Mouse (Mus musculus) neutrophil, adult 65 days (primary cell): Measurements from ENCODE around the gene Gm21292. TPM values are rescaled to one million over a fixed set of nuclear protein-coding genes. Genes with fewer than 3 reads are reported as not detected.

Experiments
- total RNA-seq: library from RNA; stranded (reverse); gene quantifications from 2 replicates; pipeline ENCODE4 v1.2.4, GENCODE M21; 2023

Gene Gm21292
- not detected in 2 replicates for total RNA-seq

GRCm38 (mm10) chrY:9133824-9134223, at the start of gene Gm21292:
Gene Gm21292, minus strand, starts transcription at chrY:9133924.

Other genes starting within 250 kb of the Gm21292 start
- gene Gm21721, start 68.3 kb upstream of the Gm21292 start, total RNA-seq = not detected in 2 replicates
- gene Gm21812, start 213.3 kb upstream of the Gm21292 start, total RNA-seq = not detected in 2 replicates